Mouse (Mus musculus) adipocyte (in vitro differentiated cells): ENCODE measurements around the gene Mrpl39.
A peak's percentile ranks its signal among the peaks of the same experiment; 100 is the strongest.

Source experiments
- DNase-seq: peaks from one replicate; pipeline ENCODE4 v3.0.0-alpha.2; 2016; ENCODE audit warnings: low spot score

Mrpl39 gene

GRCm38 (mm10) chr16:84744703-84745490 lies 9.4 kb upstream of the Mrpl39 start:
- DNase-seq, result peak; percentile 38

- no peak for DNase-seq
Measured at GRCm38 (mm10) chr16:84737358-84737757, 1.8 kb upstream of the Mrpl39 start.

GRCm38 (mm10) chr16:84734806-84735165 lies 756 bp downstream of the Mrpl39 start:
- no peak for DNase-seq

GRCm38 (mm10) chr16:84720670-84721069 lies 14.9 kb downstream of the Mrpl39 start:
- DNase-seq, result no peak

GRCm38 (mm10) chr16:84718250-84718649 lies 17.3 kb downstream of the Mrpl39 start:
- DNase-seq, result no peak

GRCm38 (mm10) chr16:84717618-84718248 lies 17.8 kb downstream of the Mrpl39 start:
- no peak for DNase-seq

- DNase-seq, result no peak
Measured at GRCm38 (mm10) chr16:84716724-84717617, 18.6 kb downstream of the Mrpl39 start.

- DNase-seq, result no peak
Measured at GRCm38 (mm10) chr16:84716197-84716596, 19.3 kb downstream of the Mrpl39 start.

GRCm38 (mm10) chr16:84714978-84715377 lies 20.6 kb downstream of the Mrpl39 start:
- no peak for DNase-seq

GRCm38 (mm10) chr16:84713926-84714325 lies 21.6 kb downstream of the Mrpl39 start:
- DNase-seq, result no peak

GRCm38 (mm10) chr16:84713156-84713555 lies 22.4 kb downstream of the Mrpl39 start:
- no peak for DNase-seq

- no peak for DNase-seq
Measured at GRCm38 (mm10) chr16:84708649-84709048, 26.9 kb downstream of the Mrpl39 start.

- DNase-seq, result no peak
Measured at GRCm38 (mm10) chr16:84707802-84708201, 27.7 kb downstream of the Mrpl39 start.

- DNase-seq, result no peak
Measured at GRCm38 (mm10) chr16:84706571-84706970, 29.0 kb downstream of the Mrpl39 start.

GRCm38 (mm10) chr16:84705507-84705906 lies 30.0 kb downstream of the Mrpl39 start:
- no peak for DNase-seq

GRCm38 (mm10) chr16:84704661-84705240 lies 30.8 kb downstream of the Mrpl39 start:
- DNase-seq, result no peak

GRCm38 (mm10) chr16:84703769-84704660 lies 31.5 kb downstream of the Mrpl39 start:
- no peak for DNase-seq

GRCm38 (mm10) chr16:84703129-84703768 lies 32.3 kb downstream of the Mrpl39 start:
- DNase-seq, result no peak

- peak; percentile 24 for DNase-seq
Measured at GRCm38 (mm10) chr16:84702230-84703128, 33.1 kb downstream of the Mrpl39 start.

GRCm38 (mm10) chr16:84701041-84701440 lies 34.5 kb downstream of the Mrpl39 start:
- no peak for DNase-seq
